Mouse (Mus musculus): Measurements from ENCODE around the gene Rnf39. TPM values are rescaled to one million over a fixed set of nuclear protein-coding genes. Genes with fewer than 3 reads are reported as not detected.
A peak's percentile ranks its signal among the peaks of the same experiment; 100 is the strongest.

Rnf39 gene
- total RNA-seq, 2 experiments from 2014 or later = 5.2 to 5.3 TPM

GRCm38 (mm10) chr17:36915076-36915475 lies 27.6 kb upstream of the Rnf39 start:
- peak; percentile 26 to 68 for DNase-seq (ENCODE audit: low spot score in 2 of 2)

GRCm38 (mm10) chr17:36920239-36920638 lies 22.5 kb upstream of the Rnf39 start:
- no peak overlapping the region for H3K4me3 ChIP-seq
- TF ChIP-seq CTCF (conservative IDR thresholded peaks at IDR 0.05) = no peak
- no peak overlapping the region for H3K27ac ChIP-seq
- no peak for DNase-seq (ENCODE audit: low spot score in 2 of 2)

More at GRCm38 (mm10) chr17:36915076-36915475, 27.6 kb upstream of the Rnf39 start:
- Histone ChIP-seq H3K27ac (no peak overlapping the region), H3K4me3 (no peak overlapping the region)
- TF ChIP-seq CTCF (conservative IDR thresholded peaks at IDR 0.05) = peak; percentile 84

- DNase-seq (ENCODE audit: low spot score in 2 of 2) = no peak
- H3K4me3 ChIP-seq = no peak overlapping the region
- no peak overlapping the region for H3K27ac ChIP-seq
- TF ChIP-seq CTCF (conservative IDR thresholded peaks at IDR 0.05) = no peak
Observed at GRCm38 (mm10) chr17:36922715-36923114, 20.0 kb upstream of the Rnf39 start.

- Histone ChIP-seq H3K27ac (no peak overlapping the region), H3K4me3 (no peak overlapping the region)
- TF ChIP-seq CTCF (conservative IDR thresholded peaks at IDR 0.05) = no peak
- no peak for DNase-seq (ENCODE audit: low spot score in 2 of 2)
Observed at GRCm38 (mm10) chr17:36923491-36923890, 19.2 kb upstream of the Rnf39 start.

- TF ChIP-seq CTCF (conservative IDR thresholded peaks at IDR 0.05) = no peak
- Histone ChIP-seq H3K4me3 (no peak overlapping the region), H3K27ac (no peak overlapping the region)
- DNase-seq (ENCODE audit: low spot score in 2 of 2) = no peak
Observed at GRCm38 (mm10) chr17:36927496-36928120, 15.1 kb upstream of the Rnf39 start.

GRCm38 (mm10) chr17:36929236-36929932 lies 13.3 kb upstream of the Rnf39 start:
- TF ChIP-seq CTCF (conservative IDR thresholded peaks at IDR 0.05) = no peak
- no peak overlapping the region for H3K4me3 ChIP-seq
- no peak for DNase-seq (ENCODE audit: low spot score in 2 of 2)
- 0 out of 2 replicates have a peak overlapping the region, but pooled peaks have one; percentile 14 for H3K27ac ChIP-seq

GRCm38 (mm10) chr17:36930233-36930632 lies 12.5 kb upstream of the Rnf39 start:
- DNase-seq (ENCODE audit: low spot score in 2 of 2) = no peak
- TF ChIP-seq CTCF (conservative IDR thresholded peaks at IDR 0.05) = no peak
- Histone ChIP-seq H3K27ac (no peak overlapping the region), H3K4me3 (no peak overlapping the region)

GRCm38 (mm10) chr17:36931130-36931529 lies 11.6 kb upstream of the Rnf39 start:
- no peak for DNase-seq (ENCODE audit: low spot score in 2 of 2)
- no peak for TF ChIP-seq CTCF (conservative IDR thresholded peaks at IDR 0.05)
- Histone ChIP-seq H3K4me3 (no peak overlapping the region), H3K27ac (no peak overlapping the region)

- no peak for DNase-seq (ENCODE audit: low spot score in 2 of 2)
- Histone ChIP-seq H3K4me3 (no peak overlapping the region), H3K27ac (no peak overlapping the region)
- no peak for TF ChIP-seq CTCF (conservative IDR thresholded peaks at IDR 0.05)
Observed at GRCm38 (mm10) chr17:36931806-36932205, 10.9 kb upstream of the Rnf39 start.

GRCm38 (mm10) chr17:36938056-36938455 lies 4.7 kb upstream of the Rnf39 start:
- Histone ChIP-seq H3K4me3 (no peak overlapping the region), H3K27ac (no peak overlapping the region)
- DNase-seq (ENCODE audit: low spot score in 2 of 2) = no peak
- TF ChIP-seq CTCF (conservative IDR thresholded peaks at IDR 0.05) = no peak

GRCm38 (mm10) chr17:36942391-36942790 lies 327 bp upstream of the Rnf39 start:
- DNase-seq (ENCODE audit: low spot score in 2 of 2) = peak in 1 of 2 experiments; percentile 58

GRCm38 (mm10) chr17:36943691-36944090 lies 973 bp downstream of the Rnf39 start:
- peak overlapping the region; percentile 58 for H3K4me3 ChIP-seq
- H3K27ac ChIP-seq = peak overlapping the region; percentile 50; the same call in 1 of the 2 replicates
- TF ChIP-seq CTCF (conservative IDR thresholded peaks at IDR 0.05) = no peak
- DNase-seq (ENCODE audit: low spot score in 2 of 2) = no peak

More at GRCm38 (mm10) chr17:36942391-36942790, 327 bp upstream of the Rnf39 start:
- peak overlapping the region; percentile 58 for H3K4me3 ChIP-seq
- peak overlapping the region; percentile 50; the same call in 1 of the 2 replicates for H3K27ac ChIP-seq
- no peak for TF ChIP-seq CTCF (conservative IDR thresholded peaks at IDR 0.05)

GRCm38 (mm10) chr17:36944121-36944775 lies 1.5 kb downstream of the Rnf39 start:
- no peak overlapping the region for H3K4me3 ChIP-seq
- H3K27ac ChIP-seq = no peak overlapping the region
- no peak for DNase-seq (ENCODE audit: low spot score in 2 of 2)
- peak; percentile 76 for TF ChIP-seq CTCF (conservative IDR thresholded peaks at IDR 0.05)

All from layer of hippocampus, adult 2 months (tissue).